Mouse (Mus musculus) E14TG2a.4 (cell line): ENCODE data around the gene Zic2.

Source experiments
- H3K27me3 ChIP-seq: 2 replicates; pipeline ENCODE4 v1.6.1; 2014; ENCODE audit warnings: low read length, control low read depth; ENCODE audit not compliant: insufficient read depth
- H3K36me3 ChIP-seq: 2 replicates; pipeline ENCODE4 v1.6.1; 2014; ENCODE audit warnings: low read length, control low read depth; ENCODE audit not compliant: insufficient read depth
- H3K4me1 ChIP-seq: replicated peaks from 2 replicates; pipeline ENCODE4 v1.6.1; 2014; ENCODE audit warnings: low read depth, low read length, control low read depth
- H3K4me3 ChIP-seq: replicated peaks from 2 replicates; pipeline ENCODE4 v1.5.1; 2014; ENCODE audit warnings: mild to moderate bottlenecking, low read length
- H3K9me3 ChIP-seq: 2 replicates; pipeline ENCODE4 v1.6.1; 2014; ENCODE audit warnings: low read length, control low read depth
- CTCF ChIP-seq: conservative IDR thresholded peaks from 2 replicates; pipeline ENCODE4 v1.5.1; 2014; ENCODE audit warnings: low read length
- NANOG ChIP-seq: IDR thresholded peaks from 2 replicates; pipeline ENCODE4 v1.6.1; 2014; ENCODE audit warnings: borderline replicate concordance, low read length, mixed read lengths
- POU5F1 ChIP-seq: IDR thresholded peaks from 2 replicates; pipeline ENCODE4 v1.6.1; 2014; ENCODE audit warnings: low read length, borderline replicate concordance

Gene Zic2

GRCm38 (mm10) chr14:122474891-122475556 lies at the start of gene Zic2:
Gene Zic2 (plus strand): TSS chr14:122475435.
- Histone ChIP-seq H3K4me3 (peak within 1 kb of the TSS; percentile 91), H3K4me1 (peaks cover 64% of the 10 kb centered on the region), H3K9me3 (no peaks in the 10 kb centered on the region), H3K27me3 (peaks cover 47% of the 10 kb centered on the region), H3K36me3 (peaks cover 27% of the 10 kb centered on the region)
- TF ChIP-seq POU5F1 (no peak), CTCF (no peak), NANOG (no peak)

GRCm38 (mm10) chr14:122426529-122427203 lies 48.6 kb upstream of the Zic2 start:
- TF ChIP-seq NANOG, result no peak
- TF ChIP-seq CTCF, result no peak
- TF ChIP-seq POU5F1, result no peak
- Histone ChIP-seq H3K27me3 (no peaks in the 10 kb centered on the region), H3K9me3 (no peaks in the 10 kb centered on the region), H3K4me1 (peaks cover 44% of the 10 kb centered on the region), H3K36me3 (no peaks in the 10 kb centered on the region), H3K4me3 (no peak overlapping the region)

- H3K4me3 ChIP-seq, result no peak overlapping the region
- no peaks in the 10 kb centered on the region for H3K9me3 ChIP-seq
- no peaks in the 10 kb centered on the region for H3K36me3 ChIP-seq
- TF ChIP-seq CTCF (no peak), NANOG (no peak), POU5F1 (no peak)
- no peaks in the 10 kb centered on the region for H3K27me3 ChIP-seq
- H3K4me1 ChIP-seq, result peaks cover 44% of the 10 kb centered on the region
Observed at GRCm38 (mm10) chr14:122427204-122427560, 48.1 kb upstream of the Zic2 start.

GRCm38 (mm10) chr14:122427654-122428053 lies 47.6 kb upstream of the Zic2 start:
- H3K27me3 ChIP-seq, result no peaks in the 10 kb centered on the region
- H3K36me3 ChIP-seq, result no peaks in the 10 kb centered on the region
- no peak overlapping the region for H3K4me3 ChIP-seq
- H3K9me3 ChIP-seq, result no peaks in the 10 kb centered on the region
- TF ChIP-seq NANOG (no peak), CTCF (no peak), POU5F1 (no peak)
- H3K4me1 ChIP-seq, result peaks cover 44% of the 10 kb centered on the region

GRCm38 (mm10) chr14:122432558-122432957 lies 42.7 kb upstream of the Zic2 start:
- Histone ChIP-seq H3K9me3 (no peaks in the 10 kb centered on the region), H3K36me3 (no peaks in the 10 kb centered on the region), H3K4me3 (no peak overlapping the region), H3K4me1 (peaks cover 46% of the 10 kb centered on the region), H3K27me3 (peaks cover 24% of the 10 kb centered on the region)
- TF ChIP-seq CTCF, result no peak
- peak; percentile 29; the same call in 1 of the 2 replicates for TF ChIP-seq NANOG
- no peak for TF ChIP-seq POU5F1

- Histone ChIP-seq H3K4me1 (peaks cover 43% of the 10 kb centered on the region), H3K27me3 (peaks cover 25% of the 10 kb centered on the region), H3K9me3 (no peaks in the 10 kb centered on the region), H3K4me3 (peak overlapping the region; percentile 41), H3K36me3 (no peaks in the 10 kb centered on the region)
- TF ChIP-seq POU5F1, result no peak
- peak; percentile 98 for TF ChIP-seq NANOG
Observed at GRCm38 (mm10) chr14:122434039-122434438, 41.2 kb upstream of the Zic2 start.

GRCm38 (mm10) chr14:122436850-122437249 lies 38.4 kb upstream of the Zic2 start:
- TF ChIP-seq CTCF (no peak), POU5F1 (no peak), NANOG (no peak)
- Histone ChIP-seq H3K4me3 (no peak overlapping the region), H3K4me1 (peaks cover 32% of the 10 kb centered on the region), H3K36me3 (no peaks in the 10 kb centered on the region), H3K27me3 (peaks cover 31% of the 10 kb centered on the region), H3K9me3 (no peaks in the 10 kb centered on the region)

- TF ChIP-seq CTCF (no peak), POU5F1 (no peak), NANOG (no peak)
- Histone ChIP-seq H3K4me1 (peaks cover 46% of the 10 kb centered on the region), H3K27me3 (peaks cover 51% of the 10 kb centered on the region), H3K9me3 (no peaks in the 10 kb centered on the region), H3K36me3 (no peaks in the 10 kb centered on the region), H3K4me3 (peak overlapping the region; percentile 75)
Observed at GRCm38 (mm10) chr14:122449601-122450495, 25.4 kb upstream of the Zic2 start.
